Mouse (Mus musculus) adrenal gland, adult 8-10 months (tissue): ENCODE results near the gene Irf6. TPM values are rescaled to one million over a fixed set of nuclear protein-coding genes. Genes with fewer than 3 reads are reported as not detected.

Source experiments
- DNase-seq: peaks from one replicate; pipeline ENCODE4 v3.0.0; 2022
- total RNA-seq, 4 experiments: library from RNA; stranded (reverse); gene quantifications; 2 replicates each; pipeline ENCODE4 v1.2.4; 2022

The Irf6 gene
- under 1 TPM; 0.15 to 0.49 (median 0.26) TPM for total RNA-seq

DNA sequence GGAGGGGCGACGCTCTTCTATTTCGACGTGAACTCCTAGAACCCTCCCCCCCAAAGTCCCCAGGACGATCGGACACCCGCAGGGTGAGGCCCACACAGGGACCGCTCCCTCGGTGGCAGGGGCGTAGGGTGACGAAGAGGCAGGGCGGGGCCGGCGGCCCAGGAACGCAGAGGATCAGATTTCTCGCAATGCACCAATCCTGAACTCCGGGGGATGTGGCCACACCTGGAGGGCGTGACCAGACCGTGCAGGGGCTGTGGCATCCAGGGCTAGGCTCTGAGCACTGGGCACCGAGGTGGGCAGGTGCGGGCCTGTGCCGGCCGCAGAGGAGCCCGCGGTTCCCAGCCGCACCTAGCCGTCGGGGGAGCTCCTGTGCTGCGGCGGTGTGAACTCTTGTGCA, at the start of gene Irf6:
Gene Irf6, plus strand, starts transcription at position 240 of the 400 bp plus-strand sequence.
- DNase-seq: peak; percentile 64

DNA sequence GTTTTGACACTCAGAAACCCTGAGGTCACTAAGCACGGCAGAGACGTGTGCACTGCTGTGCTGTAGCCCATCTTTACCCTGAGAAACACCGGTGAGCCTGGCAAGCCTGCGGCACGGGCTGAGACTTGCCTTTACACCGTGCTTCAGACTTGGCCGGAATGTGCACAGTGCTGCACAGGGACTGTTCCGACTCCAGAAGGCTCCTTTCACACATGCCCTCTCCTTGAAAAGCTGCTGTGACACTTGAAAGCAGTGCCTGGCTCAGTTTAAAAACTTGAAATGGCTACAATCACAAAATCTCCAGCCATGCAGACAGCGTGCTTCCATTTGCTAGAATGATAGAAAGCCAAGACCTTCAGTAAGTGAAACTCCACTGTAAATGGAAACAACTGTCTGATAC, 40.8 kb upstream of the Irf6 start:
- no peak for DNase-seq

DNA sequence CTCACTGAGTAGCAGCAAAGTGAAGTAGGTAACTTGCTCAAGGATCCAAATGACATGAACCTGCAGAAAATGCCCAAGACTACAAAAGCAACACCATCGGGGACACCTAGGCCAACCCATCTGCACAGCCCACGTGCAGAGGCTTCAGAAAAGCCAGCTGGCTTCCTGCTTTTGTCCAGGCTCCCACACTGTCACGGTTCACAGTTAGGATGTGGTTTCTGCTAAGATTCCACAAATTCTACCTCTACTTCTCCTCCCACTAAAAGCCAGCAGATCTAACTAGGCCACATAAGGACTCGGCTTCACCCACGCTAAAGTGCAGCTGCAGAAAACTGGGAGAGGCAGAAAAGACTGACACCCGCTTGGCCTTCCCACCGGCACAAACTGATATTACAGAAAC, 30.1 kb upstream of the Irf6 start:
- no peak for DNase-seq

DNA sequence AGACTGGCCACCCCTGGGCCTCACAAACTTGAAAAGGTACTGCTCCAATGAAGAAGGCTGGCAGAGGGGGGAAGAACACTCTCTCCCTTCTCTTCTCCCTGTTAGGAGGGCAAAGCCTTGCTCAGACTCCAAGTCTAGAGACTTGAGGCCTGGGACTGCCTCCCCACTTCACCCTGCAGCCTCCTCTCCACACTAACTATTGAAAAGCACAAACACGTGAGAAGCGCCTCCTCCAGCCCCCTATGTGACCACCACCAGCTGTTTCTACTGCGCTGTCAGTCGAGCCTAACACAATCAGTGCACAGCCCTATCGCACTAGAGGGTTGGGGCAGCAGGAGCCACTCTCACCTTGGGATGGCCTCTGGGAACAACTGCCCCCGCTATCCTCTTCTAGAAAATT, 29.6 kb upstream of the Irf6 start:
- DNase-seq: no peak

DNA sequence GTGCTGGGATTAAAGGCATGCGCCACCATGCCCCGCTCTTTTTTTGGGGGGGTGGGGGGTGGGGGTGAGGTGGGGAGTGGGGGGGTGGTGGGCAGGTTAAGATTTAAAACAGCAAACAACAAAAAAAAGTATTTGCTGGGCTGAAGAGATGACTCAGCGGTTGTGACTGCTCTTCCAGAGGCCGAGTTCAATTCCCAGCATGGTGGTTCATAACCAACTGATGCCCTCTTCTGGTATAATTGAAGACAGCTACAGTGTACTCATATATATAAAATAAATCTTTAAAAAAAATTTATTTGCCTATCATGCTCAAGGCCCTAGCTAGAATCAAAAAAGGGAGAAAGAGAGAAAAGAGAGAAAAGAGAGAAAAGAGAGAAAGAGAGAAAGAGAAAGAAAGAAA, 27.1 kb upstream of the Irf6 start:
- DNase-seq: no peak

DNA sequence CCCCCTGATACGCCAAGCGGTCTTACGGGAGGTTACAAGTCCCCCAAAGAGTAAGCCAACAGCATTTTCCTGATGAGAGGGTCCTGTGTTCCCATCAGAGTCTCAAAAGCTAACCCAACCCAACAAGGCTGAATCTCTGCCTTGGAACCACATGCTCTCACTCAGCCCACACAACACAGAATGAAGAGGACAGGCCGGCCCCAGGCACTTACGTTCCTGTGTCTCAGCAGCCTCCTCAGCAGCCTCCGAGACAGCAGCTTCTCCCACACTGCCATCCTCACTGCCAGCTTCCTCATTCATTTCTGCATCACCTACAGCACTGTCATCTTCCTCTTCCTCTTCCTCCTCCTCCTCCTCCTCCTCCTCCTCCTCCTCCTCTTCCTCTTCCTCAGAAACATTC, 24.9 kb upstream of the Irf6 start:
- no peak for DNase-seq

DNA sequence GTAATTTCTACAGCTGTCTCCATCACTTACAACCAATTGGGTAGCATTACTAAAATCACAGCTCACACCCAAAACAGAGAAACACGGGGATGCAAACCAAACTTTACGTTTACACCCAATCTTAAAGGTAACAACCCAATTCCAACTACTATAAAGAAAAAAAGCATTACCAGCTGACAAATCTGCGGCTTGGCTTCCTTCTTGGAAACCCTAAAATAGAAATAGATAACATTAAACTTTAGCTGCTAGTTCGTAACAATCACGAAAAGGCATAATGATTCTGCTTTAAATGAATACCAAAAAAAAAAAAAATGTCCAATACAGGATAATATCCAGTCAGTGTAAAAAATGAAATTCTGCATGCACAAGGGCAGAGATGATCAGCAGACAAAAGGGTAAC, 23.6 kb upstream of the Irf6 start:
- no peak for DNase-seq

DNA sequence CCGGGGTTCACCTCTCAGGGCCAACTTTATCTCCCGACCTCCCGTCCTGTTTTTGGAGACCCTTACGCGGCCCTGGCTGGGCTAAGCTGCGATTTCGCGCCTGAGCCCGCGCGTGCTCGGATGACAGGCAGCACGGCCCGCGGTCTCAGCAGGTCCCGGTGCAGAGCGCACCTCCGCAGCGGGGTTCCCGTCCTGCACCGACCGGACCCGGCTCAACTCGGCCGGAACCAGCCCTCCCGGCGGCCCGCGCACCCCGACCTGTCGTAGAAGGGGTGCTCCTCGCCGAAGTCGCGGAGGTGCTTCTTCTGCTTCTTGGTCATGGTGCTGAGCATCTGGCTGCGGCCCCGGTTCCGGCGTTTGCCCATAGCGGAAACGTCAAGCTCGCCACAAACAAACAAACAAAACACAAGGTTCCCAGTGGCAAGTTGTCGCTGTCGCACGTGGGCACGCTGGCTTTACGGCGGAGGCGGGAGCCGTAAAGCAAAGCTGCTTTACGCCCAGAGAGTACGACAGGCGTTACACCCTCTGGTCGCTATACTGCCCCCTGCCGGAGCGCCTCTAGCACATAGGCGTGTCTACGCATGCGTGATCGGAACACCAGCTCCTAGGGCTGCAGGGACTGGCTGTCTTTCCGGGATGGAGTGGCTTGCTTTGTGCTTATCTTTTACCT, 23.0 kb upstream of the Irf6 start, which contains the start of gene Diexf:
Gene Diexf, minus strand, starts transcription at position 487 of the 670 bp plus-strand sequence.
- DNase-seq: peak; percentile 92

DNA sequence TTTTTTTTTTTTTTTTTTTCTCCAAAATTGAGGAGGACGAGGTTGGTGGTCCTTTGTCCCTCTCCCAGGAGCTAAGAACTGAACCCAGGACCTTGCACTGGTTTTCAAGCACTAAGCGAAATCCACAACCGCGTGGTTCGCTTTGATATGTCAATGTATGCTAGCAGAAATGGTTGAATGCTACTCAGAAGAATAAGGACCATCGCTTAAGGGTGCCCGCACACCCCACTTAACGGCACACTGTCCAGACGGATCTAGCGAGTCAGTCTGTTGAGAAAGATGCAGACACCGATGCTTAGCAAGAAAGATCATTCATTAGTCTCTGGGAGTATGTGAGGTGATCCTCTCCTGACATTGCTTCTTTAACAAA, 22.5 kb upstream of the Irf6 start:
- DNase-seq: no peak

DNA sequence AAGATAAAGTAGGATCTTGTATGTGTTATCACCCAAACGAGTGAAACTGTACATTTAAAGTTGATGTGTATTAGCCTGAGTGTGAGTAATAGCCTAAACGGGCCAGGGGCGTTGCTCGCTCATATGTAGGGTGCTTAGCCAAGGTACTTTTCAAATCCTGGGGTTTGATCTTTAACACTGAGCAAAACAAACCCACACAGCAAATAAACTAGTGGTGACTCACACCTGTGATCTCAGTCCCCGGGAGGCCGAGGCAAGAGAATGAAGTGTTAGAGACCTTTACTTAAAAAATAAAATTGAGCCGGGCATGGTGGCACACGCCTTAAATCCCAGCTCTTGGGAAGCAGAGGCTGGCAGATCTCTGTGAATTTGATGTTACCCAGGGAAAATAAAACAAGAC, 22.1 kb upstream of the Irf6 start:
- no peak for DNase-seq

DNA sequence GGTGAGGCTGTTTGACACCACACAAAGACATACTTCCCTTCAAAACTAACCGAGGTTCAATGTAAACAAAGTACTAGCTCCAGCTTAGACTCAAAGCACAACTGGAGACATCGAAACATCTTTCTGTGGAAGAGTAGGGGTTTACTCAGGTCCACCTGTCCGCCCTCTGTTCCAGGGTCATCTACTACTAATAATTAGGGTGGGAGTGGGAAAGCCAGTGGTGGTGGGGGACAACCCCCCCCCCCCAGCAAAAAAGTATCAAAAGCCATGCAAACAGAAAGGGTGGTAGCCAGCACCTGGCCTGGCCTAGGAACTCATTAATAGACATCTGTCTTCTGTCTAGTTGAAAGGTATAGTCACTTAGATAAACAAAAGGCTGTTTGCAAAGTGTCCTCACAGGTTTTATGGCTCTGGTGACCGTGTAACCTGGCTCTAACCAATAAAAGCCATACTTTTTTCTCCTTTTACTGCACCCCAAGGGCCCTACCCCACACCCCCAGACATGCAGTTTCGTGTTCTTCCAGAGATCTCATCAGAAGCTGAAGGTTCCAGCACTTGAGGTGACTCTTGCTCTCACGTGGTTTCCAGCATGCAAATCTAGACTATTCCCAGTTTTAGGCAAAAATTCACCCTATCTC, 21.5 kb upstream of the Irf6 start:
- no peak for DNase-seq

DNA sequence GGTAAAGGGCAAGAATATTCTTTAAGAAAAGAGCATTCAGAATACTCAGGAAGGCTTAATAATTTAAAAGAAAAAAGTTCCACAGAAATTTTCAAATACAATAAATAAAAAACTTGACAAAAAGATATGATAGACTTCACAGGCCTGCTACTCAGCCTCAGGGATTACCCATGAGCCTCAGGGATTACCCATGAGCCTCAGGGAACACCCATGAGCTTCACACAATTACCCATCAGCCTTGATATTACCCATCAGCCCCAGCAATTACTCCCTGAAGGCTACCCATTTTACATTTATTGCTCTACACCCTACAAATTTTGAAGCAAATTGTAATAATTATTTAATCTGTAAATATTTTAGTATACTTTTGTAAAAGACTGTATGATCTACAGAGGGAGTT, 20.5 kb upstream of the Irf6 start:
- DNase-seq: no peak

DNA sequence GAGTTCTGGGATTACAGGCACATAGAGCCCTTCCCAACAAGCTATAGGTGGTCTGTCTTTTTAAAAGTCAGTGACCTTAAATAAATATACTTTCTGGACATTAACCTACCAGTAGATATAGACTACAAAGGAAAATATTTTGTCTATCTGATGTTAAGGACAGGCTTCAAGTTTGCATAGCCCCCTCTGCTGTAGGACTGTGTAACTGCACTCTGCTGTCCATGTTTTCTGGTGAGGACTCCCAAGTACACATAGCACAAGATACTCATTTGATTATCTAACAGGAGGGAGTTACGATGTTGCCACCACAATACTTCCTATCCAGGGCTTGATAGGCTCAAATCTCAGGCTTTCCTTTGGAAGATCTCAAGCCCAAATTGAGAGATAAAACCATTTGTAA, 19.2 kb upstream of the Irf6 start:
- no peak for DNase-seq

DNA sequence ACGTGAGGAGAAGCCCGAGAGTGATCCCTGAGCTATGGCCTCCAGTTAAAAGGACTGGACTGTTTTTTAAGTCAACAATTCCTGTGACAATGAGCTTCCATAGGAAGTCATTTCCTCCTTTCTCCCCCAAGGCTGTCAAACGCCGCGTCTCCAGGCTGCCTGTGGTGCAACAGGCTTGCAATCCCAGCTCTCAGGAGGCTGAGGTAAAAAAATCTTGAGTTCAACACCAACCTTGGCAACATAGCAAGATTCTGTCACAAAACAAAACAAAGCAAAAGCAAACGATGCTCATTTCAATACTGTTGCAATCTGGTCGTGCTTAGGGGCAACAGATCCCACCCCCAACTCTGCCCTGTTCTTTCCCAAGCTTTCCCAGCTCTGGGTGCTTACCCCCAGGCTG, 14.8 kb upstream of the Irf6 start:
- no peak for DNase-seq

DNA sequence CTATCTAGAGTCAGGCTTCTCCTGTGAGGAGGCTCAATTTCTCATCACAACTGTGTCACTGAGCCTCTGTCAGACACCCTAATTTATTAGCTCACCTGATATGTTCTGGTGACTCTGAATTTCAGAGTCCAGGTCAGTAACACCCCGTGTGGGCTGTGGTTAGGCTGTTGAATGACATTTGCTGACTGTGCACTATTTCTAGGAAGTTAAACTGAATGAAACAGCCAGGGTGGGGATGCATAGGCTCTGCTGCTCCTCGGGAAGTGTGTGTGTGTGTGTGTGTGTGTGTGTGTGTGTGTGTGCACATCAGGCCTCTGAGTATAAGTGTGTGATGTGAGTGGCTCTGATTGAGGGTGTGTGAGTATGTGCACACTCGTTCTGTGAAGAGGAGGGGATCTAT, 14.2 kb upstream of the Irf6 start:
- DNase-seq: no peak

DNA sequence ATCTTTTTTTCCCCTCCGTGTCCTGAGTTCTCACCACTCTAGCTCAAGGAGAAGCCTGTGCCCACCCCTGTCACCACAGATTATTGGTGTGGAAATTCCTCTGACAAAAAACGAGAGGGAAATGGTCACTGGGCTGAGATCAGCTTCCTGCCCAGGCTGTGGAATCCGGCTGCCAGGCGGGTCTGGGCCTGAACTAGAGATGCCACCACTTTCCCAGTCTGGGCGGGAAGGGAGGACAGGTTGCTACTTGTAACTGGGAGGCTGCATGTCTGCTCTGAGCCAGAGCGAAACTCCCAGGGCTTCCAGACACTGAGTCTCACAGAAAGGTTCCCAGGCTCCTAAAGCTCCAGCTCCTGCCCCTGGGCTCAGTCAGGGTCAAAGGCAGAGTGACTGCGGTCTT, 11.8 kb upstream of the Irf6 start:
- no peak for DNase-seq

DNA sequence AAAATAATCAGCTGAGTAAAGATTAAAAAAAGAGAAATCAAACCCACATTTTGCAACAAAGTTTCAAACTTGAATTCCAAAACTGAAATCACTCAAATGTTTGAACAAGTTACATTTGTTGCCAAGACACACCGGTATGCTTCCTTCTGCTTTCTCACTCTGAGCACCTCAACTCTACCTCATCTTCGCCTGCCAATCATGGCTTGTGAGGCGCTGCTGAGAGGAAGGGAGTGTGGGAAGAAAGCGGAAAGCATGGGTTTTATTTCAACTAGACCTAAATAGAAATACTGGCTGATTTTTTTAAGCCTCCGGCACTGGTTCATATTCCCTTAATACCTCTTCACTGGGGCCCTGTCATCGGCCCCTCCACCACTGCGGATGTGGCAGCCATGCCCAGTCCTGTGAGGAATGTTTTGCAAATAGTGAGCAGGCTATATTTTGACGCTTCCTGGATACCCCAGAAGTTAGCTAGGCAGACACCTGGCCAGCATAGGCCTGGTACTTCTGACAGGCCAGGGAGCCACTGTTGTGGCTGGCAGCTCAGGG, 10.3 kb upstream of the Irf6 start:
- DNase-seq: no peak

DNA sequence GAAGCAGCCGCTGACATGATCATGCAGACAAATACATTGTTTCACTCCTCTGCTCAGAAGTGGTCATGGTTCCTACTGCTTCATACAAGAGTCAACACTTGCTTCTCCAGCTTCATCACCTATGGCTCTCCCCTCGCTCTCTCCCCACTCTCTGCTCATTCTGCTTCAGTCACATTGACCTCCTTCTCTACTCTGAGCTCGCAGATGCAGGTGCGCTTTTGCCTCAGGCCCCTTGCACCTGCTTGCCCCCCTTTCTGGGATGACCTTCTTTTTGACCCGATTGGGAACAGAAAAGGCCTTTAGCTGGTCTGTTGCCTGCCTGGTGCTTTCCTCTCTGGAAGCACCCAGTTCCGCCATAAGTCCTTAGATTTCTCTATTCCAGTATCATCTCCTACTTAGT, 8.4 kb upstream of the Irf6 start:
- DNase-seq: no peak

DNA sequence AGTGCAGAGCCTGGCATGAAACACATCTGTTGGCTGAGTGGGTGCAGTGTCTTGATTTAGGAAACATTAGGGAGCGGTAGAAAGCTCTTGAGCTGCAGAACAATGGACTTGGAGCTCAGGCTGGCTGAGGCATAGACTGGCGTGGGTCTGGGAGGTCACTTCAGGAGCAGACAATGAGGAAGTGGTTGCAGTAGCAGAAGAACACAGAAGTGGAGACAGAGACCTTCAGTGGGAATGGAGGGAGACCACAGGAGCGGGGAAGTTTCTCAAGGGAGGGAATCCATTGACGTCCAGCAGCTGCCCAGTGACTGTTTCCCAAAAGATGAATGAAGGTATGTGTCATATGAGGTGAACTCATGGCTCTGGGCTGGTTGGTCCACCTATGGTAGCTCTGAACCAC, 7.8 kb upstream of the Irf6 start:
- no peak for DNase-seq

DNA sequence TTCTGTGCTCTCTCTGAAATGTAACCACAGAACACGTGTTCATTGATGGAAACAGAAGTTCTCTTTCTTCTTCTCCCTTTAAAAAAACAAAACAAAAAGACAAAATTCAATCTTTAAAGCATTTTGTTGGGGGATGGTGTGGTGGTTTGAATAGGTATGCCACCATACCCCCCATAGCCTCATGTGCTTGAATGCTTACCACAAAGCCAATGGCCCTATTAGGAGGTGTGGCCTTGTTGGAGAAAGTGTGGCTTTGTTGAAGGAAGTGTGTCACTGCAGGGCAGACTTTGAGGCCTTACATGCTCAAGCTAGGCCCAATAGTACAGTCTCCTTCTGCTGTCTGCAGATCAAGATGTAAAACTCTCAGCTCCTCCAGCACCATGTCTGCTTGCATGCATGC, 6.5 kb upstream of the Irf6 start:
- no peak for DNase-seq

DNA sequence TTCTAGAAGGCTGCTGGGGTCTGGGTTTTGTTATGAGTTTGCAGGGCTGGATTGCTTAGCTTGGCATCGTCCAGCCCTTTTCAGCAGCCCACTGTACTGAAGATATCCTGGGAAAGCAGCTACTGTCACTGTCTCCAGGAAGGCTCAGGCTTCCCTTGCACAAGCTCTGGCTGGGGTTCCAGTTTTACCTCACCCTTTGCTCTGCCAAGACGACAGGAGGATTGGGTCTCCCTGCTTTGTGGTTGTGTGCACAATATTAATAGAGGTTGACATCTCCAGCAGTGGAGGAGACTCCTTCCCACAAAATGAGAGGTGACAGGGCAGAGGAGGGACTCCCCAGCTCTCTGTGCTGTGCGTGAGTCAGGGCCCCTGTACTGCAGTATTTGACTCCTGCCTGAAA, 3.7 kb upstream of the Irf6 start:
- no peak for DNase-seq

DNA sequence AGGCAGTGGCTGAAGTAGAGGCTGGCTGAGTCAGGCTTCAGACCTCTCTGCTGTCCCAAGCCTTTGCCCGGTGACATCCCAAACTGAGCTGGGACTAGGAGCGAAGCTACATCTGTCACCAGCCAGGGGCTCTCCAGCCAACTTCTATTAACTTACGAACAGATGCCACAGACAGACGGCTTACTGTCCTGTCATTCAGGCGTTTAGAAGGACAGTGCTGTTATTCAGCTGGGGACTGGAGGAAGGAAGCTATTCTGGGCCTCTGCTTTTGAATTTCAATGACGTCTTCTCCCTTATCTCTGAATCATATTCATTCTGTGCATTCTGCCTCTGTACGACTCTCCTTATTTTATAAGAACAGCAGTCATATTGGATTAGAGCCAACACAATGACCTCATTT, 1.8 kb upstream of the Irf6 start:
- no peak for DNase-seq

DNA sequence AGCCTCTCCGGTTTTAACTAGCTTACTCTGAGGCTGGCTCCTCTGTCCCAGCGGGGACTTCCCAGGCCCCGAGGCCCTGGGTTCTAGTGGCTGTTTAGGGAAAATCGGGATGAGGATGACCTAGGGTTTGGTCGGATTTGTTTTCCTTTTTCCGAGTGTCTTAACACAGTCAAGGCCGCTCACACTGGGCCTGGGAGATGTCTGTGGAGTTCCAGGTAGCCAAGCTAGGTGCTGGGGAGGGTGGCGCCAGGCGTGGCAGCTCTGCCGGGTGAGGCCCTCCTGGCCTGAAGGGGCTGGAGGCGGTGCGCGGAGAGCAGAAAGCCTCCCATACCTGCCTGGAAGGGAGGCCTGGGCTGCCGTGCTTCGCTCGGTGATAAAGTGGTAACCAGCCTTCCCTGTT, 650 bp downstream of the Irf6 start:
- no peak for DNase-seq

DNA sequence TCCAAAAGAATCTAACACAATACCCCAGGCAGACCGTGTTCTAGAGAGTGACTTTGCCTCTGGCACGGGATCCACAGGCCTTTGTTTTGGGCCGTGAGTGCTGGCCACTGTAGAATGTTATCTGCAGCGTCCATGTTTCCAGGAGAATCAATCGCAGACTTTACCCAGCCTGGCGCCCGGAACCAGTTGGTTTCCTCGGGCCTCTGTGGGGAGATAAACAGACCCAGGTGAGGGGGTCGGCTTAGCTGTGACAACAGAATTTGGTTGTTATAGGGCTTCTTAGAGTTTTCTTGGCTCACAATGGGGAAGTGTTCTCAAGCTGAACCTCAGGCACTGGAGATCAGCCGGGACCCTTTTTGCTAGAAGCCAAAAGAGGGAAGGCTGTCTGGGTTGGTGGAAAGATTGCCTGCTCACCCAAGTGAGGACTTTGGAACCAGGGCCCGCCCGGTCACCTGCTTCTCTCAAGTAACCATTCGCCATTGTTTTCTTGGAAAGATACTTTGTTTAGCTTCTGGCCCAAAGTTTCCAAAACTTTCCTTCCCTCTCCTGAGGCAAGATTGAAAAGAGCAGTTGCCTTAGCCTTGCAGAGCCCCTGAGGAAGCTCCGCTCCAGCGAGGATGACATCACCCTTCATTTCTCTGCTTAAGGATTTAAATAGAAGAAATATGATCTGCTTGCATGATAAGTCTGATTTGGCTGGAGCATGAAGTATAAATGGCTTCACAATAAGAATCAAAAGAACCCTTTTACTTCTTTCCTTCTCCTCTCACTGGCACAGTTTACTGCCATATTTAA, 3.6 kb downstream of the Irf6 start:
- no peak for DNase-seq
